Mouse (Mus musculus) gonadal fat pad, adult 2 months (tissue): ENCODE data around the gene H2-Ob. TPM values are rescaled to one million over a fixed set of nuclear protein-coding genes. Genes with fewer than 3 reads are reported as not detected.
"Not testable (repeated sequence)": the region's sequence is repeated elsewhere in the genome, so short reads cannot be mapped to it uniquely, and the experiment has no call there.

ENCODE experiments used
- DNase-seq: peaks from one replicate; pipeline ENCODE4 v3.0.0-alpha.2; 2012; ENCODE audit warnings: low read depth
- polyA plus RNA-seq: library from polyadenylated mRNA; depleted of rRNA; stranded (reverse); fragments of >200 nt; gene quantifications from 2 replicates; pipeline ENCODE4 v1.2.3, GENCODE M21; 2012

The H2-Ob gene
- polyA plus RNA-seq, 1 experiment: 3.5 TPM

DNA sequence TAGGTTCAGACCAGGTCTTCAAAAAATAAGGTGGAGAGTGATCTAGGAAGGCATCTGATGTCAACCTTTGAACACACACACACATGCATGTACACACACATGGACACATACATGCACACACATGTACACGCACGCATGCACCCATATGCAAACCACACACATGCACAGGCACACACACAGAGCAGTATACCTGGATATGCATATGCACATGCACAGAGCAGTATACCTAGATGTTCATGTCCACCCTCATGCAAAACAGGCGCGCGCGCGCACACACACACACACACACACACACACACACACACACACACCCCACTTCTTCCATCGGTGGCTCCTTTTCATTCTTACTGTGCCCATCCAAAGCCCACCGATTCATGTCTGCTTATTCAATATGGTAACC, 30.8 kb upstream of the H2-Ob start:
- DNase-seq: no peak

- no peak for DNase-seq
These were observed 30.3 kb upstream of the H2-Ob start for GRCm38 (mm10) chr17:34208421-34208820.

DNA sequence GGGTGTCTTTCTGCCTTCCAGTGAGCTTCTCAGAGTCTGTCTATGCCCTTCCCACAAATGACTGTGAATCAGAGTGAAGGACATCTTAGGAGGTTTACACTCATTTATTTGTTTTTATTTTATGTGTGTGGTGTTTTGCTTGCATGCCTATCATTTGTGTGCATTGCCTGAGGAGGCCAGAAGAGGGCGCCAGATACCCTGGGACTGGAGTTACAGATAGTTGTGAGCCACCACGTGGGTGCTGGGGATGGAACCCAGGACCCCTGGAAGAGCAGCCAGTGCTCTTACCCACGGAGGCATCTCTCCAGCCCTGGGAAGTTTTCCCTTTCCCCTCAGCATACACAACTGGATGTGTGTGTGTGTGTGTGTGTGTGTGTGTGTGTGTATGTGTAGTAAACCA, 29.0 kb upstream of the H2-Ob start:
- DNase-seq: no peak

GRCm38 (mm10) chr17:34210599-34210998, 28.1 kb upstream of the H2-Ob start:
- DNase-seq: no peak

DNA sequence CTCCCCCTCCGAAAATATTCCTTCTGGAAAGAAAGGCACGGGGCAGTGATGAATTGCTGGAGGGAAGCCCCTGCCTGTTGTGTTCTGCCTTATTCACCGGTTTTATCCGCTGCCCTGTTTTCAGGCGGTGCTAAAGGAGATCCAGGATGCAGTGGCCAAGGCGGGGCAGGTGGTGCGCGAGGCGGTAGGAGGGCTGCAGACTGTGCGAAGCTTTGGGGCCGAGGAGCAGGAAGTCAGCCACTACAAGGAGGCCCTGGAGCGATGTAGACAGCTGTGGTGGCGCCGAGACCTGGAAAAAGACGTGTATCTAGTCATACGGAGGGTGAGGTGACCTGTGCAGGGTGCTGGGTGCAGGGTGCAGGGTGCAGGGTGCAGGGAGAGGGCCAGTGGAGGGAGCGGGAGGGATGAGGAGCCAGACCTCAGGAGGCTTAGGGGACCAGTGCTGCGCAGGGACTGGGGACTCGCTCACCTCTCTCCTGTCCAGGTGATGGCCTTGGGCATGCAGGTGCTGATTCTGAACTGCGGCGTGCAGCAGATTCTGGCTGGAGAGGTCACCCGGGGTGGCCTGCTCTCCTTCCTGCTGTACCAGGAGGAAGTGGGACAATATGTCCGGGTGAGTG, 26.8 kb upstream of the H2-Ob start:
- DNase-seq: no peak

- no peak for DNase-seq
These were observed 24.8 kb upstream of the H2-Ob start for GRCm38 (mm10) chr17:34213936-34214335.

DNA sequence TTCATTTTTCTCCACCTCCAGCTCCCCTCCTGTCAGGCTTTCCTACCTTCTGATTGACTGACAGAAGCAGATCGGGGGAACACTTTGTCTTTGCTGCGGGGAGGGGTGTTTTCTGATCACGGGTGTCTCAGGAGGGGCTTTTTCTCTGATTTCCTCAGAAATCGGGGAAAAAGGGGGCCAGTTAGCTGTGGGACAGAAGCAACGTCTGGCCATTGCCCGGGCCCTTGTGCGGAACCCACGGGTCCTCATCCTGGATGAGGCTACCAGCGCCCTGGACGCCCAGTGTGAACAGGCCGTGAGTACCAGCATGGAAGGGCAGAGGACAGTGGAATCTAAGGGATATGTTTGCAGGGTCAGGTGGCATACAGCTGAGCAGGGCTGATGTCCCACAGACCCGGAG, 23.5 kb upstream of the H2-Ob start:
- DNase-seq: no peak

DNA sequence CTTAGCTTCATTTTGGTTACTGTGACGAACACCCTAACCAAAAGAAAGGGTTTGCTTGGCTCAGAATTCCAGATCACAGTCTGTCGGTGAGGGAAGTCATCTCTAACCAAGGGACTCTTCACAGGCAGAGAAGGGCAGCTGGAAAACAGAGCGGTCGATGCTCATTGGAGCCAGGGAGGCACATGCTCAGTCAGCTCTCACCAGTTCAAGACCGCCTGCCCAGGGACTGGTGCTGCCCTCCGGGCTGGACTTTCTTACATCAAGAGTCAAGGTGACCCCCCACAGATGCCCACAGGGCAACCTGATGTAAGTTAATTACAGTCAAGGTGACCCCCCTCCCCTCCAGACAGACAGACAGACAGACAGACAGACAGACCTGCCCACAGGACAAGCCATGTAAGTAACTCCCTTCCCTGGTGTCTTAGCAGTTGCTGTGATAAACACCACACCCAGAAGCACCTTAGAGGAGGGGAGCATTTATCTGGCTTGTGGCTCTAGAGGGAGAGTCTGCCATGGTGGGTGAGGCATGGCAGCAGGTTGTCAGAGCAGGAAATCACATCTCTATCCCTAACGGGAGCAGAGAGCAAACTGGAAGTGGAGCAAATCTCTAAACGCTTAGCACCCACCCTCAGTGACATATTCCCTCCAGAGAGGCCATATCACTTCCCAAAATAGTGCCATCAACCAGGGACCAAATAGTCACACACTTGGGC, 21.3 kb upstream of the H2-Ob start:
- no peak for DNase-seq

GRCm38 (mm10) chr17:34217986-34218385, 20.7 kb upstream of the H2-Ob start:
- DNase-seq: no peak

DNA sequence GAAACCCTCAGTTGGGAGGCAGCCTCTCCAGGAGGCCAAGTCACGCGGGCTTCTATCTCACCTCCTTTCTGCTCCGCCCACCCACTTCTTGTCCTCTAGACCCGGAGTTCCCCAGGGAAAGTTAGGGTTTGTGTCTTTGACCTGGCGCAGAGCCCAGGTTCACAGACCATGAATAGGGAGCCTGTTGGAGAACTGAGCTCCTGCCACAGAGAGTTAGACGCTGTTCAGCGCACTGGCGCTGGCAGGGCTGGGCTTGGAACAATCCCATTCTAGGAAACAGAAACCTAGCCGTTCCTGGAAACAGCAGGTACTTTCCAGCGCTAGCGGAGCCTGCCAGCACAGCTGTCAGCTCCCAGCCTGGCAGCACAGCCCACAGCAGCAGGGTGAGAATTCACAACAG, 20.0 kb upstream of the H2-Ob start:
- no peak for DNase-seq

- DNase-seq: not testable (repeated sequence)
These were observed 19.6 kb upstream of the H2-Ob start for GRCm38 (mm10) chr17:34219096-34219495.

- DNase-seq: not testable (repeated sequence)
These were observed 18.9 kb upstream of the H2-Ob start for GRCm38 (mm10) chr17:34219801-34220200.

DNA sequence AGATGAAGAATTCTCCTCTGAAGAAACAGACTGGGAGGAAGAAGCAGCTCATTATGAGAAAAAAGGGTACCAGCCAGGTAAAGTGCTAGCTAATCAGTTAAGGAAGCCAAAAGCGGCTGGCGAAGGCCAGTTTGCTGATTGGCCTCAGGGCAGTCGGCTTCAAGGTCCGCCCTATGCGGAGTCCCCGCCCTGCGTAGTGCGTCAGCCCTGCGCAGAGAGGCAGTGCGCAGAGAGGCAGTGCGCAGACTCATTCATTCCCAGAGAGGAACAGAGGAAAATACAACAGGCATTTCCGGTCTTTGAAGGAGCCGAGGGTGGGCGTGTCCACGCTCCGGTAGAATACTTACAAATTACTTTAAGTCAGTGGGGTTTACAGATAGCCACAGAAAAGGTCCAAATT, 18.3 kb upstream of the H2-Ob start:
- not testable (repeated sequence) for DNase-seq

- DNase-seq: no peak
These were observed 13.9 kb upstream of the H2-Ob start for GRCm38 (mm10) chr17:34224816-34225215.

GRCm38 (mm10) chr17:34225426-34225825, 13.3 kb upstream of the H2-Ob start:
- DNase-seq: no peak

- not testable (repeated sequence) for DNase-seq
These were observed 12.8 kb upstream of the H2-Ob start for GRCm38 (mm10) chr17:34225911-34226310.

GRCm38 (mm10) chr17:34230971-34231370, 7.7 kb upstream of the H2-Ob start:
- DNase-seq: not testable (repeated sequence)

DNA sequence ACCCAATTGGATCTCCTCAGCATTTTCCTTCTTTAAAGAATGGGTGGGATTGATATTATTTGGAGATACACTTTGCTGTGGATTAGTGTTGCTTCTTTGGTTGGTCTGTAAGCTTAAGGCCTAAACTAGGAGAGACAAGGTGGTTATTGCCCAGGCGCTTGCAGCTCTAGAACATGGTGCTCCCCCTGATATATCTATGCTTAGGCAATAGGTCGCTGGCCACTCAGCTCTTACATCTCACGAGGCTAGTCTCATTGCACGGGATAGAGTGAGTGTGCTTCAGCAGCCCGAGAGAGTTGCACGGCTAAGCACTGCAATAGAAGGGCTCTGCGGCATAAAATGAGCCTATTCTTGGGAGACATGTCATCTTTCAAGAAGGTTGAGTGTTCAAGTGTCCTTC, 6.7 kb upstream of the H2-Ob start:
- DNase-seq: not testable (repeated sequence)

DNA sequence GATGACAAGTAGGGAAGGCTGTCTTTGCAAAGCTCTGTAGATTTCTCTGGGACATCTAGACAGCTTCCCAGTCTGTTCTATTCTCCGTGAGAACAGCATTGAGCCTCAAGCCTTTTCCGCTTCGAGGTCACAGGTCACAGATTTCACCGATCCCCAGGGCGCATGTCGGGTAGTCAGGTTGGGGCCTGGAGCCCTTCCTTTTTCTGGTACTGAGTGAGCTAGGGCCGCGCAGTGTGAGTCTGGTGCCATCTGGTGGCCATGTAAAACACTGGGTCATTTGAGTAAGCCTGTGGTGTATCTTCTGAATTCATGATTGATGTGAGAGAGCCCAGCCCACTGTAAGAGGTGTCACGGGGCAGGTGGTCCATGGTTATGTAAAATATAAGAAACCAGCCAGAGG, 3.8 kb upstream of the H2-Ob start:
- no peak for DNase-seq

DNA sequence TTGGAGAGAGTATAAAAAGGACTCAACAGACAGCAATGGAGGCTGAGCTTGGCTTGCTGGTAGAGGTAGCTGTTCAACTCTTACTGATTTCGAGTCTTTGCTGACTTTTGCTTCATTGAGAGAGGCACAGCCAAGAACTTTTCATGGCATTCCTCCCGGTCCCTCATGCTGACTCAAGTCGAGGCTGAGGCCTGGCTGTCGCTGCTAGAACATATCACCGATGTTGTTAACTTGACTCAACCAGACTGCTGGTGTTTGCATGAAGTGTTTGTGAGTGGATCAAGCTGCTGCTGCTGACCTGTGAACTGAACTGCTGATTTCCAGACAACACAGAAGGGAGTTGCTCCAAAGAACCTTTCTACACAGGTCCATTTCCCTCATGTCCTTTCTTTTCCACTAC, 2.0 kb upstream of the H2-Ob start:
- no peak for DNase-seq

DNA sequence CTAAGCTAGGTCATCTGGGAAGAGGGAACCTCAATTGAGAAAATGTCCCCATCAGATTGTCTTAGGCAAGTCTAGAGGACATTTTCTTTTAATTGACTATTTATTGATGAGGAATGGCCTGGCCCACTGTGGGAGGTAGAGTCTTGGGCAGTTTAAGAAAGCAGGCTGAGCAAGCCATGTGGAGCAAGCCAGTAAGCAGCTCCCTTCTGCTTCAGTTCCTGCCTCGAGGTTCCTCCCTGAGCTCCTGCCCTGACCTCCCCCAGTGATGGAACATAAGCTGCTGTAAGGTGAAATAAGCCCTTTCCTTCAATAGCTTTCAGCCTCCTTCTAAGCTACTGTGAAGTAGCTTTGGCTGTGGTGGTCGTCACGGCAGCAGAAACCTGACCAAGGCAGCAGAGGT, 962 bp upstream of the H2-Ob start:
- DNase-seq: no peak

DNA sequence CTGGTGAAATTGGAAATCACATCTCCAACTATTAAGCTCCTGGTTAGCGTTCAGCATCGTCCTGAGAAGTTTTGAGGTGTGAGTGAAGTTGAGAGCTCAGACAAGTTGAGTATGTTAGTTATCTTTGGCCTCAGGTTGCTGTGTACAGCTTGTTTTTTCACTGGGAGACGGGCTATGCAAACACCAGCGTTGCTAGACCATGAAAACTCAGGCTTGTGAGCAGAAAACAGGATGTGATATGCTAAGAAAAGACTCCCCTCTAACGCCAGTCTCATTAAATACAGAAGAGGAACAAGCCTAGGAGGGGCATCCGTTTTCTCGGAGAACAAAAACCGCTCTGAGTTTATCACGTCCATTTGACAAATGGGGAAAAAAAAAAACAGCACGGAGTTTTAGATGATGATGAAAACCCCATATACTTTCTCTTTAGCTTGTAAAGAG, 918 bp downstream of the H2-Ob start:
- DNase-seq: no peak

GRCm38 (mm10) chr17:34240366-34240765, 1.7 kb downstream of the H2-Ob start:
- no peak for DNase-seq

DNA sequence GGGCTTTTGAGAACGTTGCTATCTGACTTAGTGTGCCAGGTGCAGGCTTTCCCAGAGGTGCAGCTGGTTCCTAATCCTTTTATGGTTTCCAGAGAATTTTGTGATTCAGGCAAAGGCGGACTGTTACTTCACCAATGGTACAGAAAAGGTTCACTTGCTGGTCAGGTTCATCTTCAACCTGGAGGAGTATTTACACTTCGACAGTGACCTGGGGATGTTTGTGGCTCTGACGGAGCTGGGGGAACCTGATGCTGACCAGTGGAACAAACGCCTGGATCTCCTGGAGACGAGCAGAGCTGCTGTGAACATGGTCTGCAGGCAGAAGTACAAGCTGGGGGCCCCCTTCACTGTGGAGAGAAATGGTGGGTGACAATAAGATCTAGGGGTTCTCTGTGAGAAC, 2.2 kb downstream of the H2-Ob start:
- no peak for DNase-seq
